Mouse (Mus musculus) stomach, embryonic 16.5 days (tissue): ENCODE measurements around the gene Cd247. TPM values are rescaled to one million over a fixed set of nuclear protein-coding genes. Genes with fewer than 3 reads are reported as not detected.

ENCODE experiments used
- ATAC-seq: fragments of 200-750 bp; cut with Nextera tagmentation; 2 replicates; pipeline ENCODE4 v1.8.0; 2017; ENCODE audit warnings: moderate number of reproducible peaks, moderate TSS enrichment; ENCODE audit not compliant: insufficient read depth, low FRiP score
- H3K27ac ChIP-seq: fragments of 300-500 bp; sonication (generic); 2 replicates; pipeline ENCODE4 v1.5.1; 2014; ENCODE audit warnings: low read length
- H3K27me3 ChIP-seq: fragments of 300-500 bp; sonication (generic); 2 replicates; pipeline ENCODE4 v1.6.1; 2014; ENCODE audit warnings: low read length, control low read depth, mixed read lengths; ENCODE audit not compliant: control insufficient read depth, insufficient read depth
- H3K36me3 ChIP-seq: fragments of 300-500 bp; sonication (generic); 2 replicates; pipeline ENCODE4 v1.6.1; 2014; ENCODE audit warnings: low read length; ENCODE audit not compliant: control insufficient read depth, insufficient read depth
- H3K4me1 ChIP-seq: fragments of 300-500 bp; sonication (generic); 2 replicates; pipeline ENCODE4 v1.6.1; 2014; ENCODE audit warnings: low read length, control low read depth, mixed read lengths; ENCODE audit not compliant: control insufficient read depth, insufficient read depth
- H3K4me2 ChIP-seq: fragments of 300-500 bp; sonication (generic); 2 replicates; pipeline ENCODE4 v1.6.1; 2014; ENCODE audit warnings: low read depth, low read length, mixed read lengths
- H3K4me3 ChIP-seq: fragments of 300-500 bp; sonication (generic); replicated peaks from 2 replicates; pipeline ENCODE4 v1.5.1; 2014; ENCODE audit warnings: mild to moderate bottlenecking, low read length
- H3K9ac ChIP-seq: fragments of 300-500 bp; sonication (generic); 2 replicates; pipeline ENCODE4 v1.6.1; 2014; ENCODE audit warnings: low read length
- H3K9me3 ChIP-seq: fragments of 300-500 bp; sonication (generic); replicated peaks from 2 replicates; pipeline ENCODE4 v1.6.1; 2016; ENCODE audit warnings: low read length, control low read depth; ENCODE audit not compliant: control insufficient read depth
- WGBS: fragments of 180-500 bp; shearing (Covaris S2); extraction: QIAGEN DNeasy Blood & Tissue Kit; methylation state at CpG from one replicate; pipeline ENCODE4 v1.1.7; 2014; 5-methylcytosine and 5-hydroxymethylcytosine counted together
- polyA plus RNA-seq: library from polyadenylated mRNA; unstranded; fragments of >200 nt; fragmentation: Nextera tagmentation; extraction: Ambion mirVana; gene quantifications from 2 replicates; pipeline ENCODE4 v1.2.1, GENCODE M21; 2015

Cd247 gene
- polyA plus RNA-seq, 1 experiment from 2014 or later: 0.36 TPM

DNA sequence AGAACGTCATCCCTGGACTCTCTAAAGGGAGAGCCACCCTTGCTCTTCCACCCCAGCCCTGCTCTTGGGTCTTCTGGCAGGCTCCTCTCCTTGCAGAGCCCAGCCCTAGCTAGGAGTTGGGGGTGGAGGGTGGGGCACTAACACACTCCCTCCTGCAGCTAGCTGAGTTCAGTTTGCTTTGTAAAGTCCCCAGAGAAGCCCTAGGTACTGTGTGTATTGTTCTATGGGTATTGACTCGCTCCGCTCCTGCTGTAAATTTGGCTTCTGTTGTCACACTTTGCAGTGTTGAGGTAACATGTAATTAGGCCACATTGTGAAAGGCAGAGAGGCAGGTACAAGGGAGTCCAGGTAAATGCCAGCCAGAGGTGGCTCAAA is 72.7 kb downstream of the Cd247 start:
- Histone ChIP-seq H3K4me2 (no peak overlapping the region), H3K4me1 (no peaks in the 10 kb centered on the region), H3K4me3 (no peak overlapping the region), H3K27me3 (no peaks in the 10 kb centered on the region), H3K9ac (no peak overlapping the region), H3K9me3 (no peaks in the 10 kb centered on the region), H3K36me3 (no peaks in the 10 kb centered on the region), H3K27ac (no peak overlapping the region)
- peak; percentile 56; the same call in 1 of the 2 replicates for ATAC-seq
- 57% methylated on average over 3 of the region's 3 CpGs for WGBS

DNA sequence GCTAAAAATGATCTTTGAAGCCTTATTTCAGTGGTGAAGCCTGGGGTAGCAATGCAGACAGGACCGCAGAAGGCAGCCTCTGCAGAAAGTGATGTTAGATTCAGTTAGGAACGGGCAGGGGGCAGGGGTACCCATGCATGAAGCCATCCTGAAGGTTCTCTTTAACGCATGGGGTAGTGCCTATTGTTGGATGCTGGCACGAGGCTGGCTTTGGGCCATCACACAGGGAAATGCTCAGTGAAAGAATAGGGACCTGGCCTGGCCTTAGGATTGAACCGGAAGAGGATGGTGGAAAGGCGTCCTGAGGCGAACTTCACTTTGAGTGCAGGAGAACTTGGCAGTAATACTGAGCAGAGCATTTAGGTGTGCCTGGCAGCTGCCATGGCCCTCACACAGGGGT is 73.6 kb downstream of the Cd247 start:
- no peaks in the 10 kb centered on the region for H3K36me3 ChIP-seq
- no peak overlapping the region for H3K4me2 ChIP-seq
- H3K9me3 ChIP-seq: no peaks in the 10 kb centered on the region
- H3K27me3 ChIP-seq: no peaks in the 10 kb centered on the region
- no peak overlapping the region for H3K9ac ChIP-seq
- H3K4me1 ChIP-seq: no peaks in the 10 kb centered on the region
- no peak for ATAC-seq
- 83% methylated on average over 7 of the region's 7 CpGs for WGBS
- no peak overlapping the region for H3K4me3 ChIP-seq
- no peak overlapping the region for H3K27ac ChIP-seq

DNA sequence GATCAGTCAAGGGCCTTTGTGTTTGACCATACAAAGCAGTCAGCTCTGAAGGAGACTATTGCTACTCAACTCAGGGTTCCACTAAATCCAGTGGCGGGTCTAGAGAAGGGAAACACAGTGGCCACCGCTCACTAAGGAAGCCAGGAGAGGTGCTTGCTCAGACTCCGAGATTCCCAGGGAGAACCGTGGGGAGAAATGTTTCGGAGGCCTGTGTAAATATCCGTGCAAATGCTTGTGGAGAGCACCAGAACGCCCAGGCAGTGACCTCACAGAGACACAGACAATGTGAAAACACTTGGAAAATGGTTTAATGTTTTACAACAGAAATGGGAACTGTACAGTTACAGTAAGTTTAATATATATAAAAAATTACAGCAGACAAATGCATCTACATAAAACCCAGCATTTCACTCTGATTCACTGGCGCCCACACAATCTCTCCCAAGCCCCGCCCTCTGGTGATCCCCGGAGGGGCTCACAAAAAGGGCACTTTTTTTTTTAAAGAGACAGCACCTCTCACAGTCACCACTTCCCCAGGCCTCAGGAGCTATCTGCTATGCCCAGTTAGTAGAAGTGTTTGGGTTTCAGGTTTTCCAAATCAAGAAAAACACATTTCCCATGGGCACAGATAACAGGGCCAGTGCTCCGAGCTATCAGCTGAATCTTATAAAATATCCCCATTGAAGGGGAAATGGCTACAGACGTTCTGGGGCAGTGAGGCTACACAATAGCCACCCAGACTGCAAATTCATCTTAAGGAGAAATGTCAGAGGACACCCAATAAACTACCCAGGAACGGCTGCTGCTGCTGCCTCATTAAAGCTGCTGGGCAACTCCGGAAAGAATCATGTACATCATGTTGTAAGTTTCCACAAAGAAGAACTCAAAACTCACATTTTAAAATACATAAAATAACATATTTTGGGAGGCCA is 76.6 kb downstream of the Cd247 start:
- no peaks in the 10 kb centered on the region for H3K4me1 ChIP-seq
- H3K4me2 ChIP-seq: peak overlapping the region; percentile 13

DNA sequence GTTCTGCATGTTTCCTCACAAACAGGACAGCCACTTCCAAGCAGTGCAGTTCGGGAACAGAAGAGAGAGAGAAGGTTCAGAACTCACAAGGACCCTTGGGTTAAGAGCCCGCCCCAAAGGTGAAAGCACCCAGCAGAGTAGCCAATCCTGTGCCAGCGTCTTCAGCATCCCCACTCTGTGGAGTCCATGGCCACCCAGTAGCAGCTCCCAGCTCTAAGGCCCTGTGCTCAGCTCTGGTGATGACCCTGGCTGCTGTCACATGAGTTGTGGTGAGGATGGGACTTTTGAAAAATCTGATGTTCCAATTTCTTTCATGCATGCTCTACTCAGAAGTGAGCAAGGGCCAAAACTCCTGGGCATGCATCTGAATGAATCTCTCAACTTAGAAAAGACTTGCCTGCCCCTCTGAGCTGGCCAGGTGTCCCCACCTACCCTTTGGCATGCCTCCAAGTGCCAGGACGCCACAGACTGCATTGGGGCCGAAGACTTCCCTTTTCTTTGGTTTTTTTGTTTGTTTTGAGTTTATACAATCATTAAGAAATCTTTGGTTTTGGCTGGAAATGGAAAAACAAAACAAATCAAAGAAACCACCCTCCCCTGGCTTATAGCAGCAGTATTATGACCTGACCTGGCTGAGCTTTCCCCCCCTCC is 78.3 kb downstream of the Cd247 start:
- H3K4me2 ChIP-seq: no peak overlapping the region
- no peaks in the 10 kb centered on the region for H3K4me1 ChIP-seq
- H3K27me3 ChIP-seq: no peaks in the 10 kb centered on the region
- ATAC-seq: no peak
- no peak overlapping the region for H3K4me3 ChIP-seq
- H3K27ac ChIP-seq: no peak overlapping the region
- H3K9ac ChIP-seq: no peak overlapping the region
- H3K9me3 ChIP-seq: no peaks in the 10 kb centered on the region
- 60% methylated on average over 5 of the region's 5 CpGs for WGBS
- H3K36me3 ChIP-seq: no peaks in the 10 kb centered on the region

More for the DNA sequence above, 76.6 kb downstream of the Cd247 start:
- ATAC-seq: peak; percentile 25; the same call in 1 of the 2 replicates
- no peak overlapping the region for H3K27ac ChIP-seq
- 0 out of 2 replicates have a peak overlapping the region, but pooled peaks have one; percentile 18 for H3K9ac ChIP-seq
- no peaks in the 10 kb centered on the region for H3K27me3 ChIP-seq
- H3K4me3 ChIP-seq: no peak overlapping the region
- H3K36me3 ChIP-seq: no peaks in the 10 kb centered on the region
- WGBS: 34% methylated on average over 14 of the region's 14 CpGs
- H3K9me3 ChIP-seq: no peaks in the 10 kb centered on the region

DNA sequence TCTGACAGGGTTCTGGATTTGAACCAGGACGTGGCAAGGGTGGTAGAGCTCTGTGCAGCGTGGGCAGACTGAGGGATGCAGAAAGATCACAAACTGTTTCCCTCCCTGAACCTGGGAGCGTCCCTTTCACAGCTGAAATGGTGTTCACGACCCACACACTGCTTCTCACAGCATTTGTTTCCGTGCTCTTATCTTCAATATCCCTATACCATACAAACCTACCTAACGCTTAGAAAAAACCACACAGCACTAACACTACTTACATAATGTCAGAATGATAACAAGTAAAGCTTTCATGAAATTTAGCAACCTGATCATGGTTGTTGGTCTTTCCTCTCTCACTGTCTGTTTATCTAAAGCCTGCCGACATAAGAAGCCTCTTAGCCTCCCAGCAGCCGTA is 80.2 kb downstream of the Cd247 start:
- 70% methylated on average over 8 of the region's 8 CpGs for WGBS
- Histone ChIP-seq H3K4me1 (no peaks in the 10 kb centered on the region), H3K36me3 (no peaks in the 10 kb centered on the region), H3K9ac (no peak overlapping the region), H3K4me3 (no peak overlapping the region), H3K9me3 (no peaks in the 10 kb centered on the region), H3K27ac (no peak overlapping the region), H3K4me2 (no peak overlapping the region), H3K27me3 (no peaks in the 10 kb centered on the region)
- ATAC-seq: no peak

DNA sequence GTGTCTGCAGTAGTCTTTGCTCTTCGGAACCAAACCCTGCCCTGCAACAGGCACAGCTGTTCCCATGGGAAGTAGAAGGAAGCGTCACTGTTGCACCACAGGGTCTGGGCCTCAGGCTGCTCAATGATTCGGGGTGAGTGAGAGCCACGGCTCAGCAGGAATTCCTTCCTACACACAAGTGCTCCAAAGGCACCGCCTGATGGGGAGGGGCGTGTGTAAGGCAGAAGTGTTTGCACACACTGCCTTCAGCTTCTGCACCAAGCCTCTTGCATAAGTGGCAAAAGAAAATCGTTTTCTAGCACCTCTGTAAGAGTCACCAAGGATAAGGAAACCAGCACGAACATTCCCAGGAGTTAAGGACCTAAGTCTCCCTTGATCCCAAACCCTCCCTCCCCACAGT is 86.2 kb downstream of the Cd247 start:
- ATAC-seq: peak; percentile 37; the same call in 1 of the 2 replicates
- 42% methylated on average over 8 of the region's 8 CpGs for WGBS
- H3K27me3 ChIP-seq: no peaks in the 10 kb centered on the region
- no peak overlapping the region for H3K27ac ChIP-seq
- H3K4me1 ChIP-seq: no peaks in the 10 kb centered on the region
- no peak overlapping the region for H3K4me3 ChIP-seq
- no peak overlapping the region for H3K4me2 ChIP-seq
- H3K9me3 ChIP-seq: no peaks in the 10 kb centered on the region
- peaks cover 6% of the 10 kb centered on the region for H3K36me3 ChIP-seq
- H3K9ac ChIP-seq: no peak overlapping the region

DNA sequence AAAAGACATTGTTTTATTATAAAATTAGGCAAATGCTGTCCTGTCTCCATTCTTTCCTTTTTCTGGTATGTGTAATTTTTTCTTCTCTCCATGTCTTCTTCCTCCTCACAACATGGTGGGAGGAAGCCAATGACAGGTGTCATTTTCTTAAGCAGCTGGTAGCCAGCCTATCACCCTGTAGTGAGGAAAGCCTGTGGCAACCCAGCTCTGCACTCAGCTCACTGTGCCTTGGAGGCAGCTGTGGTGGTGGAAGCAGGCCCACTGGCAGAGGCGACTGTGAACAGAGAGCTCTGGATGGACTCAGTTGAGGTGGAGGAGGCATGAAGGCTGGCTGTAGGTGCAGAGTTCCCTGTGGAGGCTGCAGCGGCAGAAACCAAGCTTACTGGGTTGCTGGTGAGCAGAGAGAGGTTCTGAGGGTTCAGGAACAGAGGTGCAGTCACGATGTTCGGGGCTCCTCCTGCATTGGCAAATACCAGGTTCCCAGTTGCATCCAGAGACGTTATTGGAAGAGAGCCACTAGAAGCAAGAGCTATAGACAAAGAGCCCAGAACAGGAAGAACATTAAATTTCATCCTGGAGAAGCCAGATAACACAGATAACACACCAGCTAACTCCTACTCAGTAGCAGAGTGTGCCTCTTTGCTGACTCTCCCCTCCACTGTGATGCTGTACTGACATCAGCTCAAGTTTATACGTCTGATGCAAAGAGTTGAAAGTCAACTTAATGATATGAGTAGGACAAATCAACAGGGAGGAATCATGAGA is 87.2 kb downstream of the Cd247 start:
- H3K4me1 ChIP-seq: no peaks in the 10 kb centered on the region
- no peaks in the 10 kb centered on the region for H3K27me3 ChIP-seq
- WGBS: 90% methylated on average over 6 of the region's 6 CpGs
- H3K4me3 ChIP-seq: no peak overlapping the region
- no peak overlapping the region for H3K27ac ChIP-seq
- H3K4me2 ChIP-seq: no peak overlapping the region
- H3K9me3 ChIP-seq: no peaks in the 10 kb centered on the region
- H3K9ac ChIP-seq: no peak overlapping the region
- ATAC-seq: no peak
- peaks cover 10% of the 10 kb centered on the region for H3K36me3 ChIP-seq

DNA sequence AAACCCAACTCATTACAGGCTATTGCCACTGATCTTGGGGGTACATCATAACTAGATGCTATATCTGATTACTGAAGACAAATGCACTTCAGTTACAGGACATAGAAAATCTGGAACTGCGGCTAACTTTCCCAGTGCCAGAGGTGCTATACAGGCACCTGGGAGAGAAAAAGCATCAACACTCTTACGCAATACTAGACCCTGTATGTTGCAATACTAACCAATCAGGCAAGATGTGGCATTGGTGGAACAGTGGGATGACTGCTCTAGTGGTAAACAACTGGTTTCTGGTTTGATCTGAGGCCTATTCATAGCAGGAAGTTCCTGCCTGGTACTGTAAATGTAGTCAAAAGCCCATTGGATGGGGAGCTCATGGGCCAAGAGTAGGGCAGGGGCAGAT is 90.3 kb downstream of the Cd247 start:
- no peaks in the 10 kb centered on the region for H3K27me3 ChIP-seq
- H3K4me3 ChIP-seq: no peak overlapping the region
- H3K4me2 ChIP-seq: no peak overlapping the region
- H3K27ac ChIP-seq: no peak overlapping the region
- H3K4me1 ChIP-seq: no peaks in the 10 kb centered on the region
- no peaks in the 10 kb centered on the region for H3K9me3 ChIP-seq
- peaks cover 10% of the 10 kb centered on the region for H3K36me3 ChIP-seq
- WGBS: 96% methylated on average over 2 of the region's 2 CpGs
- no peak for ATAC-seq
- H3K9ac ChIP-seq: no peak overlapping the region
